Mouse (Mus musculus) ES-Bruce4 (cell line): ENCODE measurements around the gene Id2.

Source experiments
- CTCF ChIP-seq: IDR thresholded peaks from one replicate; pipeline ENCODE4 v1.8.1; 2011; ENCODE audit warnings: low read depth, low read length
- POLR2A ChIP-seq: IDR thresholded peaks from one replicate; pipeline ENCODE4 v1.8.1; 2011; ENCODE audit warnings: low read length; ENCODE audit not compliant: insufficient read depth

GRCm38 (mm10) chr12:25093241-25093774 lies 3.6 kb downstream of the Id2 start:
- TF ChIP-seq POLR2A (no peak), CTCF (no peak)
